Mouse (Mus musculus) megakaryocyte, embryonic 14.5 days (primary cell): ENCODE results near the gene Cdh6. TPM values are rescaled to one million over a fixed set of nuclear protein-coding genes. Genes with fewer than 3 reads are reported as not detected.

Experiments used
- H3K27me3 ChIP-seq: replicated peaks from 2 replicates; pipeline ENCODE3; 2012; ENCODE audit warnings: inconsistent platforms
- H3K36me3 ChIP-seq: replicated peaks from 2 replicates; pipeline ENCODE3; 2012; ENCODE audit warnings: low read length, inconsistent platforms, mixed read lengths
- H3K4me1 ChIP-seq: 2 replicates; pipeline ENCODE4 v1.6.1; 2012; ENCODE audit warnings: inconsistent platforms
- H3K4me3 ChIP-seq: replicated peaks from 2 replicates; pipeline ENCODE3; 2012; ENCODE audit warnings: moderate library complexity, mild to moderate bottlenecking, inconsistent platforms
- H3K9me3 ChIP-seq: 2 replicates; pipeline ENCODE4 v1.6.1; 2012; ENCODE audit warnings: inconsistent platforms
- FLI1 ChIP-seq: IDR thresholded peaks from 2 replicates; pipeline ENCODE4 v1.6.1; 2012; ENCODE audit warnings: low read length, inconsistent platforms, mixed read lengths
- GATA1 ChIP-seq: IDR thresholded peaks from 3 replicates; pipeline ENCODE4 v1.6.1; 2012; ENCODE audit warnings: mixed read lengths, low read length, inconsistent platforms, borderline replicate concordance
- polyA plus RNA-seq: library from polyadenylated mRNA; stranded (reverse); fragments of >175 nt; gene quantifications from 2 replicates; pipeline ENCODE4 v1.2.3, GENCODE M21; 2012; ENCODE audit warnings: low replicate concordance; ENCODE audit not compliant: insufficient read depth

Cdh6 gene
- polyA plus RNA-seq, 1 experiment, result not detected

GRCm38 (mm10) chr15:13074047-13074446, 99.4 kb downstream of the Cdh6 start:
- H3K36me3 ChIP-seq, result no peaks in the 10 kb centered on the region
- H3K9me3 ChIP-seq, result no peaks in the 10 kb centered on the region
- no peak overlapping the region for H3K4me3 ChIP-seq
- H3K4me1 ChIP-seq, result no peaks in the 10 kb centered on the region
- H3K27me3 ChIP-seq, result no peaks in the 10 kb centered on the region
- TF ChIP-seq FLI1 (no peak), GATA1 (no peak)

GRCm38 (mm10) chr15:13068213-13068516, 105.3 kb downstream of the Cdh6 start:
- Histone ChIP-seq H3K4me3 (no peak overlapping the region), H3K9me3 (no peaks in the 10 kb centered on the region), H3K4me1 (no peaks in the 10 kb centered on the region), H3K27me3 (no peaks in the 10 kb centered on the region), H3K36me3 (no peaks in the 10 kb centered on the region)
- TF ChIP-seq FLI1 (no peak), GATA1 (no peak)

DNA sequence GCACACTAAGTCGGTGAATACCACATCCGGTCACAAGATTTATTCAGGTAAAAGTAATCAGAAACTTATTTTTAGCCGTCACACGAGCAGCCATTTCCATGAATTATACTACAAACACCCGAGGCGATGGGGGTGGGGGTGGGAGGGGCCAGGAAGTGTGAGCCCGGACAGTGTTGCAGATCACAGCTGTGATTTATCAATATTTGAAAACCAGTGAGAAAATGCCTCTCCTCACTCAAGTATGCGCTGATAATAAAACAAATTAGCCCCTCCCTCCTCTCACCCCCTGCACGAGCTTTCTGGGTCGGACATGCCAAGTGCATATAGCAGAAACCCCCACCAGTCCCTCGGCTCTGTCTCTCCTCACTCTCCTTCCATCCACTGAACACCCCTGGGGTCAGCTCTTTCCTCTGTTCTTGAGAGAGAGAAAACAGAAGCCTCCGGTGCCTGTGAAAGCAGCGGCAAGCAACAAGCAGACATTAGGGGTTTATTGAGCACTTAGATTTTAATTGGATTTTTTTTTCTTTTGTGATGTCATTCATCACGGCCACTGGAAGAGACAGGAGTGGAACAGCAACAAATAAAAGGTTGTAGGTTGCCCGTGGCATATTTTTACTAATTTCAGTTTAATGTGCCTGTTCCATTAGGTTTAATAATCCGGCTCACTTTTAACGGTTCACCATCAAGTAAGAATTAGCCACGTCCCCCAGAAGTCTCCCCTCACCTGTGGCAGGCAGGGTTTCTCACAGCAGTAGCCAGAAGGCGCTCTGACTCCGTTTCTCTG, 105.9 kb downstream of the Cdh6 start:
- H3K9me3 ChIP-seq, result no peaks in the 10 kb centered on the region
- no peaks in the 10 kb centered on the region for H3K4me1 ChIP-seq
- H3K27me3 ChIP-seq, result no peaks in the 10 kb centered on the region
- TF ChIP-seq GATA1, result no peak
- no peak for TF ChIP-seq FLI1
- no peaks in the 10 kb centered on the region for H3K36me3 ChIP-seq
- H3K4me3 ChIP-seq, result no peak overlapping the region

- Histone ChIP-seq H3K27me3 (no peaks in the 10 kb centered on the region), H3K9me3 (no peaks in the 10 kb centered on the region), H3K36me3 (no peaks in the 10 kb centered on the region), H3K4me3 (no peak overlapping the region), H3K4me1 (no peaks in the 10 kb centered on the region)
- no peak for TF ChIP-seq GATA1
- TF ChIP-seq FLI1, result no peak
Measured at GRCm38 (mm10) chr15:13066765-13067164, 106.7 kb downstream of the Cdh6 start.

DNA sequence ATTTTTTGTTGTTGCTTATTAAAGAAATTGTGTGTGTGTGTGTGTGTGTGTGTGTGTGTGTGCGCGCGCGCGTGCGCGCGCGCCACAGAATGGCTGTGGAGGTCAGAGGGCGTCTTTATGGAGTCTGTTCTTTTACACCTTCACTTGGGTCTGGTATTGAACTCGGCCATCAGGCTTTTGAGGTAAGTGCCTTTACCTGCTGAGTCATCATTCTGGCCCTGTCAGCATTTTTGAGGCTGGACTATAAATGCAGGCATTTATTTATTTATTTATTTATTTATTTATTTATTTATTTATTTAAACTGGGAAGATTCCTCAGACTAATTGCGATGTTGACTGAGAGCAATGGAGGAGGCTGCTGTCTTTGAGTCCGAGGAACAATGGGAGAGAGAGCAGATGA, 109.8 kb downstream of the Cdh6 start:
- H3K9me3 ChIP-seq, result no peaks in the 10 kb centered on the region
- no peaks in the 10 kb centered on the region for H3K4me1 ChIP-seq
- no peak overlapping the region for H3K4me3 ChIP-seq
- TF ChIP-seq FLI1, result no peak
- no peak for TF ChIP-seq GATA1
- H3K36me3 ChIP-seq, result no peaks in the 10 kb centered on the region
- no peaks in the 10 kb centered on the region for H3K27me3 ChIP-seq

- Histone ChIP-seq H3K4me3 (no peak overlapping the region), H3K9me3 (0 out of 2 replicates have a peak, but pooled peaks cover 5% of the 10 kb centered on the region), H3K27me3 (no peaks in the 10 kb centered on the region), H3K4me1 (no peaks in the 10 kb centered on the region), H3K36me3 (no peaks in the 10 kb centered on the region)
- no peak for TF ChIP-seq GATA1
- no peak for TF ChIP-seq FLI1
Measured at GRCm38 (mm10) chr15:13057728-13058127, 115.7 kb downstream of the Cdh6 start.

- H3K36me3 ChIP-seq, result no peaks in the 10 kb centered on the region
- H3K9me3 ChIP-seq, result 0 out of 2 replicates have a peak, but pooled peaks cover 5% of the 10 kb centered on the region
- H3K4me1 ChIP-seq, result no peaks in the 10 kb centered on the region
- TF ChIP-seq FLI1 (no peak), GATA1 (no peak)
- H3K27me3 ChIP-seq, result no peaks in the 10 kb centered on the region
- H3K4me3 ChIP-seq, result no peak overlapping the region
Measured at GRCm38 (mm10) chr15:13057302-13057701, 116.2 kb downstream of the Cdh6 start.

DNA sequence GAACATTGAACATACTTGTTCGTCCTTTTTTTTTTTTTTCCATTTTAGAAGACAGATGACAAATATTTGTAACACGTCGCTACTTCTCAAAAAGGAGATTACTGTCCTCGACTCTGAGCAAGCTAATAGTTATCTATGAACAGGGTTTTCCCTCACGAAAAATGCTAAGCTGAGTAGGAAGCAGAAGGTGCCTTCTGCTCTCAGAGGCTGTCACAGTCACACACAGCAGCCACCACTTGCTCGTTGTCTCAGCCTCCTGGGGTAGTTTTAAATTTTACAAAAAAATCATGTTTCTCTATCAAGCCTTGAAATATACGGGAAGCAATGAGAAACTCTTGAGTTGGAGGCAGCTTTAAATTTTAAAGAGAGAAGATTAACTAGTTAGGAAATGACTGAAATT, 125.6 kb downstream of the Cdh6 start:
- Histone ChIP-seq H3K36me3 (no peaks in the 10 kb centered on the region), H3K4me3 (no peak overlapping the region), H3K4me1 (no peaks in the 10 kb centered on the region), H3K27me3 (no peaks in the 10 kb centered on the region), H3K9me3 (peaks cover 3% of the 10 kb centered on the region; the same call in 1 of the 2 replicates)
- TF ChIP-seq FLI1 (no peak), GATA1 (no peak)

DNA sequence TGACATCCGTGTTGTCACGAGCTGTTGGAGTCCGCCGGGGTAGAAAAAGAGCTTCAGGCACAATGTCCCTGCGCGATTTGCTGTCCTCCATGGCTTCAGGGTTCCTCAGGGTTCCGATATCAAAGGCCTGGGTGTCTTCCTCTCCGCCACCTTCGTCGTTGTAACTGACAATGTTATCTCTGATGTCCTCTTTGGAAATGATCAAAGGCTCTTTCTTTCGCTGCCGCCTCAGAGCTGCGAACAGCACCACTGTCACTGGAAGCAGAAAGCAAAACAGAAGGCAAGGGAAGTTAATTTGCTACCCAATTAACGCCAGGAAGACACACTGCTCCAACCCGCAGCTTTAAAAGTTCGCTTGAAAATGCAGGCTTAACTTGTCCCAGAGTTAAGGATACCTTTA, 139.0 kb downstream of the Cdh6 start:
- TF ChIP-seq FLI1, result no peak
- no peak for TF ChIP-seq GATA1
- Histone ChIP-seq H3K36me3 (no peaks in the 10 kb centered on the region), H3K27me3 (no peaks in the 10 kb centered on the region), H3K4me1 (no peaks in the 10 kb centered on the region), H3K4me3 (no peak overlapping the region), H3K9me3 (0 out of 2 replicates have a peak, but pooled peaks cover 3% of the 10 kb centered on the region)

- H3K4me3 ChIP-seq, result no peak overlapping the region
- H3K9me3 ChIP-seq, result 0 out of 2 replicates have a peak, but pooled peaks cover 3% of the 10 kb centered on the region
- TF ChIP-seq FLI1, result no peak
- TF ChIP-seq GATA1, result no peak
- H3K27me3 ChIP-seq, result no peaks in the 10 kb centered on the region
- no peaks in the 10 kb centered on the region for H3K4me1 ChIP-seq
- no peaks in the 10 kb centered on the region for H3K36me3 ChIP-seq
Measured at GRCm38 (mm10) chr15:13030641-13031040, 142.8 kb downstream of the Cdh6 start.

DNA sequence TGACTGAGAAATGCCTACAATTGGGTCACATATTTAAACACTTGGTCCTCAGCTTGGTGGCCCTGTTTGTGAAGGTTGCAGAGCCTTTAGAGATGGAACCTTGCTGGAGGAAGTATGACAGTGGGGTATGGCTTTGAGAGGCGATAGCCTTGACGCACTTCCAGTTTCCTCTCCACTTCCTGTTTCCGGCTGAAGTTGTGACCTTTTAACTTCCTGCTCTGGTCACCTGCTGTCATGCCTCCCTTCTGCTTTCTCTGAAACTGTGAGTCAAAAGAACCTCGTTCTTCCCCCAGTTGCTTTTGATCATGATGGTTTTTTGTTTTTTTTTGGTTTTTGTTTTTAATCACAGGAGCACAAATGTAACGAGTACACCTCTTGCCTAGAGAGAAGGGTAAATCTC, 146.0 kb downstream of the Cdh6 start:
- no peak for TF ChIP-seq FLI1
- no peak for TF ChIP-seq GATA1
- no peaks in the 10 kb centered on the region for H3K4me1 ChIP-seq
- no peaks in the 10 kb centered on the region for H3K9me3 ChIP-seq

More for the DNA sequence above, 146.0 kb downstream of the Cdh6 start:
- no peak overlapping the region for H3K4me3 ChIP-seq
- H3K27me3 ChIP-seq, result no peaks in the 10 kb centered on the region
- H3K36me3 ChIP-seq, result no peaks in the 10 kb centered on the region
